Mouse (Mus musculus) ovary, postnatal 10 days (tissue): ENCODE results near the gene Gm37240.

Experiments used
- DNase-seq: peaks from one replicate; pipeline ENCODE4 v3.0.0; 2022; ENCODE audit warnings: low spot score

The Gm37240 gene

GRCm38 (mm10) chr3:85184151-85184550, 703.2 kb downstream of the Gm37240 start:
- no peak for DNase-seq

GRCm38 (mm10) chr3:85176736-85177135, 710.6 kb downstream of the Gm37240 start:
- DNase-seq = no peak

GRCm38 (mm10) chr3:85174542-85175469, 712.5 kb downstream of the Gm37240 start:
- DNase-seq = no peak

GRCm38 (mm10) chr3:85173441-85174071, 713.8 kb downstream of the Gm37240 start:
- no peak for DNase-seq

- DNase-seq = no peak
Measured at GRCm38 (mm10) chr3:85172532-85172931, 714.8 kb downstream of the Gm37240 start.

GRCm38 (mm10) chr3:85172096-85172495, 715.2 kb downstream of the Gm37240 start:
- no peak for DNase-seq

- DNase-seq = no peak
Measured at GRCm38 (mm10) chr3:85168816-85169215, 718.5 kb downstream of the Gm37240 start.

- no peak for DNase-seq
Measured at GRCm38 (mm10) chr3:85164931-85165330, 722.4 kb downstream of the Gm37240 start.

- no peak for DNase-seq
Measured at GRCm38 (mm10) chr3:85163396-85163795, 723.9 kb downstream of the Gm37240 start.

GRCm38 (mm10) chr3:85162430-85162829, 724.9 kb downstream of the Gm37240 start:
- DNase-seq = no peak

GRCm38 (mm10) chr3:85160816-85161215, 726.5 kb downstream of the Gm37240 start:
- no peak for DNase-seq

GRCm38 (mm10) chr3:85159631-85160030, 727.7 kb downstream of the Gm37240 start:
- DNase-seq = no peak

GRCm38 (mm10) chr3:85148816-85149215, 738.5 kb downstream of the Gm37240 start:
- no peak for DNase-seq

GRCm38 (mm10) chr3:85148038-85148550, 739.2 kb downstream of the Gm37240 start:
- no peak for DNase-seq

GRCm38 (mm10) chr3:85145568-85145967, 741.8 kb downstream of the Gm37240 start:
- DNase-seq = no peak

GRCm38 (mm10) chr3:85145076-85145475, 742.2 kb downstream of the Gm37240 start:
- DNase-seq = no peak

- no peak for DNase-seq
Measured at GRCm38 (mm10) chr3:85144425-85144824, 742.9 kb downstream of the Gm37240 start.

- DNase-seq = no peak
Measured at GRCm38 (mm10) chr3:85140488-85140887, 746.8 kb downstream of the Gm37240 start.

GRCm38 (mm10) chr3:85138407-85138806, 748.9 kb downstream of the Gm37240 start:
- DNase-seq = no peak

- no peak for DNase-seq
Measured at GRCm38 (mm10) chr3:85133561-85133960, 753.8 kb downstream of the Gm37240 start.

GRCm38 (mm10) chr3:85131878-85132277, 755.4 kb downstream of the Gm37240 start:
- DNase-seq = no peak

- no peak for DNase-seq
Measured at GRCm38 (mm10) chr3:85128546-85128945, 758.8 kb downstream of the Gm37240 start.

- no peak for DNase-seq
Measured at GRCm38 (mm10) chr3:85126970-85127369, 760.3 kb downstream of the Gm37240 start.
